Mouse (Mus musculus): ENCODE results near the gene Txnrd3. TPM values are rescaled to one million over a fixed set of nuclear protein-coding genes. Genes with fewer than 3 reads are reported as not detected.

The Txnrd3 gene
- total RNA-seq, 2 experiments from 2014 or later: 8.0 to 8.9 TPM

DNA sequence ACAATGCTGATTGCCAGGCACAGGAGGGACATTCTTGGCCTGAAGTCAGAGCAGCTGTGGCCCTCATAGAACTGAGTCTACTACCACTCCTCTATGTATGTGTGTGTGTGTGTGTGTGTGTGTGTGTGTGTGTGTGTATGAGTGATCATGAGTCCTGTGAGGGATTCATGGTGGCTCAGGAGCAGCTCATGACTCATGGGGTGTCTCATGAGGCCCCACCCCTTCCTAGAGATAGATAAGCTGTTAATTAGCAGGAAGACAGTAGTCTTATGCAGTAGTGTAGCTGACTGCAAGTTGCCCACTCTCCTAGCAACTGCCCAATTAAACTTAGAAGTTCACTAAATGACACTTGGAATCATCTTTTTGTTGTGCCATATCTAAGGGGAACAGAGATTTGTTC, 8.0 kb downstream of the Txnrd3 start:
- no peak for DNase-seq (ENCODE audit: low spot score in 2 of 2)

DNA sequence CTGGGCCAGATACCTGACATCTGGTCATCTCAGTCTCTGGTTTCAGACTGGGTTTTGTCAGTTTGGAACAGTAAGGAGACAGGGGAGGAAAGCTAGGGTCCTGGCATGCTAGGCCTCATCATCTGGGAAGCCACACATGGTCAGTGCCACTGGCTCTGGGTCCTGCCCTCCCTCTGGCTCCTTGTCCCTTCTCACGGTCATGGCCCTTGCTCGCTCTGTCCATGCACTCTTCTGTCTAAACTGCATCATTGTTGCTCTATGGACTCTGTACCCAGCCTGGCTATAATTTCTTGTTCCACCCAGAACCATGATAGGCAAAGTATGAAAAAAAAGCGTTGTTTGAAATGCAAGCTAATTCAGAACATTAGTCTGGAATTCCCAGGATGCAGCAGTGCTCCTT, 11.2 kb downstream of the Txnrd3 start:
- no peak for DNase-seq (ENCODE audit: low spot score in 2 of 2)

GRCm38 (mm10) chr6:89658342-89658741, 14.6 kb downstream of the Txnrd3 start:
- DNase-seq (ENCODE audit: low spot score in 2 of 2): no peak

DNA sequence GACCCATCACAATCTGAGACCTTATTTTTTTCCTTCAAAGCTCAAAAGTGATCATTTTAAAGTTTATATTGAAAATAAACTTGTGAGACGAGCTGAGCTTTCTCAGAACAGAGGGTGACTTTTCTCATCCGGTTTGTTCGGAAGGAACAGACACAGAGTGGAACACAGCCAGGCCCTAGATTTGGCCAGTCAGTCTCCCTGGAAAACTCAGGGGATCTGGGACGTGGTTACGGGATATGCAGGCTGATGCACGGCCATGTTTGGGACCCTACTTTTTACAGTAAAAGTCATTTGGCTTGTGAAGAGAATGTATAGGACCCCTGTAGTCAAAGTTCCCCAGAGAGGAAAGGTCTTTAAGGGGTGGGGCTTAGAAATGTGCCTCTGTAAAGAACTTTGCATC, 15.1 kb downstream of the Txnrd3 start:
- DNase-seq (ENCODE audit: low spot score in 2 of 2): no peak

DNA sequence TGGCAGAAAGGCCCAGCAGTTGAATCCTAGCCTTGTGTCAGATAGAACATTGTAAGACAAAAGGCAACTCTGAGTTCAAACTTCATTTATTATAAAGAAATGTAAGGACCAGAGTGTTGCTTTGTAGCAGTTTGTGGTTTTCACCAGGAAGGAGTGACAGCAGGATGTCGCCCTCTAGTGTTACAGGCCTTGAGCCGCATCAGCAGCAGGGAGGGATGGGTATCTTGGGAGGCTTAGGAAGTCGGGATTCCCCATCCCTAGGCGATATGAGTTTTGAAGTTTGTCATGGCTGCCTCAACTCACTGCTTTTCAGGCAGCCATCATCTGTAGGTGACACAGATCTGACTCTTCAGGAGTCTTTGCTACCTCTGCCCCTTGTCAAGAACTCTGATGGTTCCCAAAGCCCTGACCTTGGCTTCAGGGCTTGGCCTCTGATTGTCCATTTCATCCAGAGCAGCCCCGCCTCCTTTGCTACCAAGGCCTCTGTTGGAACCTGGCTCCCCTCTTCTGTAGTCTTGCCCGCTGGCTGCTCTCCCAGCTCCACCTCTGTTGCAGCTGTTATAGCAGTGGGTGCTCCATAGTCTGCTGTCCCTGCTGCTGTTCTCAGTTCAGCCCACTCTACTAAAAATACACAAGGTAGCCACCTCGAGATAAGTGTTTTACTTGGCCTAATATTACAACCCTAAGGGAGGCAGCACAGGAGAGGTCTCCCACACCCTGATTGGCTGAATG, 16.1 kb downstream of the Txnrd3 start:
- DNase-seq (ENCODE audit: low spot score in 2 of 2): peak; percentile 40 to 46

- DNase-seq (ENCODE audit: low spot score in 2 of 2): no peak
These were observed 16.7 kb downstream of the Txnrd3 start for GRCm38 (mm10) chr6:89660490-89660889.

GRCm38 (mm10) chr6:89662521-89662920, 18.7 kb downstream of the Txnrd3 start:
- DNase-seq (ENCODE audit: low spot score in 2 of 2): no peak

DNA sequence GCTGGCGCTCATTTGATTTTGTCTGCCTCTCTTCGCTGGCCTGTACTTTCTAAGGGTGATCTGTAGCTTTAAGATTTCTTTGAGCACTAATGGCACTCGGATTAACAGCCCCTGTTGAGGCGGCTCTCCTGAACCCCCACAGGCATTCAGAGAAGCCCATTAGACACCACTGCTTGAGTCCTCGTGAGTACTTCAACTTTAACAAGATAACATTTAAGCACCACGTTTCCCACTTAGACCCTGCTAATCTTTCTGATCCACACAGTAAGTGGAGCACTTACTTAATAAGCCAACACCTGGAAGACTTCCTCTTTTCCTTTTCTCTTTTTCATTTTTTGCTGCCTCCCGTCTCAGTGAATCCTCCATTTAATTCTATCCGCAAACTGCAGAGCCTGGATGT, 21.4 kb downstream of the Txnrd3 start:
- DNase-seq (ENCODE audit: low spot score in 2 of 2): no peak

- DNase-seq (ENCODE audit: low spot score in 2 of 2): peak; percentile 1 to 7
These were observed 21.9 kb downstream of the Txnrd3 start for GRCm38 (mm10) chr6:89665667-89666066.

GRCm38 (mm10) chr6:89666976-89667375, 23.2 kb downstream of the Txnrd3 start:
- DNase-seq (ENCODE audit: low spot score in 2 of 2): peak; percentile 1 to 6

DNA sequence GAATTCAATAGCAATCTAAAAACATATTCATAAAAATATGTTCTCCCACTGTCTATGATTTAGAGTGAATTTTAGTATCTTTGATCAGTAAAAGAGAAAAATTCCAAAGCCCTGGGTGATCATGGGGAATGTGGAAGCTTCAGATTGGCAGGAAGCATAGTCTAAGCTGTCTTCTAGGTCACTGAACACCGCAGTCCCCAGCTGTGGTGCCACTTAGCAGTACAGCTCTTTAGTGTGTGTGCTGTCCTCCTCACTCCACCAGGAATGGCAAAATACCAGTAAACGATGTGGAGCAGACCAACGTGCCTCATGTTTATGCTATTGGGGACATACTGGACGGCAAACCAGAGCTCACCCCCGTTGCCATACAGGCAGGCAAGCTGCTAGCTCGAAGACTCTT, 25.8 kb downstream of the Txnrd3 start:
- peak; percentile 2 to 7 for DNase-seq (ENCODE audit: low spot score in 2 of 2)

DNA sequence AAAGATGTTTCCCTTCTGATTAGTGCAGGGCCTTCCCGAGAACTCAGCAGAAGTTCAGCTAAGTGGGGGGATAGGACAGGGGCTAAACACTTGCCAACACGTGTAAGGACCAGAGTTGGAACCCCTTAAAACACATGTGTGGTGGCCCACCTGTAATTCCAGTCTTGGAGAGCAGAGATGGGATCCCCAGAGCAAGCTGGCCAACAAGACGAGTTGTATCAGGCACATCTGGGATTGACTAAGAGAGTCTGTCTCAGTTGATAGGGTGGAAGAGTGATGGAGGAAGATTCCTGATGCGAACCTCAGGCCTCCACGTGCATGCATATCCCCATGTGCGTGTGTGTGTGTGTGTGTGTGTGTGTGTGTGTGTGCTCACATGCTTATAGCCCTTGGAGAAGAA, 27.6 kb downstream of the Txnrd3 start:
- DNase-seq (ENCODE audit: low spot score in 2 of 2): peak in 1 of 2 experiments; percentile 12

GRCm38 (mm10) chr6:89672641-89673040, 28.9 kb downstream of the Txnrd3 start:
- peak; percentile 56 to 62 for DNase-seq (ENCODE audit: low spot score in 2 of 2)

- DNase-seq (ENCODE audit: low spot score in 2 of 2): peak in 1 of 2 experiments; percentile 22
These were observed 29.5 kb downstream of the Txnrd3 start for GRCm38 (mm10) chr6:89673135-89673780.

DNA sequence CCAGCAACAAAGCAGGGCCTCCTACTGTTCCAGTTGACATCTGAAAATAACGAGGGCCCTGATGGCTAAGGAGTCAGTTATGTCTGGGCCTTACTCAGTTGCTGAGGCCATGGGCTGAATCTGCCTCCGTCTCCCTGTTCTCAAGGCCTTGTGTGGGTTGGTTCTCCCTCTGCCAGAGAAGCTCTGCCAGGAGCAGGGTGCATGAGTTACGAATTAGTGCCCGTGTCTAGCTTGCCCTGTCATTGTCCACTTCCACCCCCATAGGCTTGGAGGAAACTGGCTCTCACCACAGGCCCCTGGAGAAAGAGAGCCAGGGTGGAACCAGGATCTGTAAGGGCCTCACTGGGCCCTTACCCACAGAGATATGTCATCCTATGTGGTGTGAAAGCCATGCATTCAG, 34.7 kb downstream of the Txnrd3 start:
- DNase-seq (ENCODE audit: low spot score in 2 of 2): no peak

- DNase-seq (ENCODE audit: low spot score in 2 of 2): peak; percentile 77 to 82
These were observed 35.6 kb downstream of the Txnrd3 start for GRCm38 (mm10) chr6:89679291-89679835.

GRCm38 (mm10) chr6:89680155-89680554, 36.4 kb downstream of the Txnrd3 start:
- peak; percentile 83 to 86 for DNase-seq (ENCODE audit: low spot score in 2 of 2)

GRCm38 (mm10) chr6:89684231-89684630, 40.4 kb downstream of the Txnrd3 start:
- DNase-seq (ENCODE audit: low spot score in 2 of 2): no peak

DNA sequence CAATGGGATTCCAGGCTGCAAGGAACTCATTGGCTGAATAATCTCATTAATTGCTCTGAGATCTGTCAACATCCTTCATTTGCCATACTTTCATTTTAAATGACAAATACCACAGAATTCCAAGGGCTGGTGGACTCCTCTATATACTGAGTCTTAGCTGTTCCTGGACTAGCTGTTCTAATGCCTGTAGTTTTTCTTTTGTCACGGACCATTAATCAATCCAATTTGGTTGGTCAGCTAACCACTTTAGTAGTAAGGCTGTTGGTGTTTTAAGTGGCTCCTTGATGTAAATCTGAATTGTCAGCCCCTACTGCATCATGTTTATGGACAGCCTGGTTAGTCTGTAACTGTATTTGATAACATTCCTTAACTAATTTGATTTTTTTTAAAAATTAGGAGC, 43.3 kb downstream of the Txnrd3 start:
- no peak for DNase-seq (ENCODE audit: low spot score in 2 of 2)

- no peak for DNase-seq (ENCODE audit: low spot score in 2 of 2)
These were observed 62.8 kb downstream of the Txnrd3 start for GRCm38 (mm10) chr6:89706624-89707023.

GRCm38 (mm10) chr6:89707240-89707639, 63.5 kb downstream of the Txnrd3 start, which contains the start of gene Vmn1r40:
Vmn1r40 (plus strand) TSS chr6:89707540.
- DNase-seq (ENCODE audit: low spot score in 2 of 2): no peak

- no peak for DNase-seq (ENCODE audit: low spot score in 2 of 2)
These were observed 74.3 kb downstream of the Txnrd3 start for GRCm38 (mm10) chr6:89718051-89718450.
